Mouse (Mus musculus): ENCODE results near the gene Abl2. TPM values are rescaled to one million over a fixed set of nuclear protein-coding genes. Genes with fewer than 3 reads are reported as not detected.

Gene Abl2
- polyA plus RNA-seq, 1 experiment from 2014 or later: 6.2 TPM

GRCm38 (mm10) chr1:156641808-156642207 is 83.2 kb downstream of the Abl2 start:
- no peaks in the 10 kb centered on the region; the same call in 1 of the 2 replicates for H3K27me3 ChIP-seq
- ATAC-seq (ENCODE audit: low FRiP score, low read depth): no peak
- H3K4me2 ChIP-seq (replicated peaks): no peak overlapping the region
- peaks cover 15% of the 10 kb centered on the region for H3K4me1 ChIP-seq
- H3K27ac ChIP-seq (replicated peaks): no peak overlapping the region
- H3K9me3 ChIP-seq: no peaks in the 10 kb centered on the region
- H3K4me3 ChIP-seq: no peak overlapping the region
- H3K9ac ChIP-seq (replicated peaks): no peak overlapping the region
- WGBS: 89% methylated on average over 10 of the region's 10 CpGs
- peaks cover 39% of the 10 kb centered on the region for H3K36me3 ChIP-seq

- ATAC-seq (ENCODE audit: low FRiP score, low read depth): no peak
Measured at GRCm38 (mm10) chr1:156642813-156643212, 84.2 kb downstream of the Abl2 start.

GRCm38 (mm10) chr1:156644061-156644460 is 85.5 kb downstream of the Abl2 start:
- Histone ChIP-seq H3K9ac (replicated peaks) (no peak overlapping the region), H3K4me2 (replicated peaks) (no peak overlapping the region), H3K36me3 (peaks cover 36% of the 10 kb centered on the region), H3K27ac (replicated peaks) (no peak overlapping the region), H3K9me3 (no peaks in the 10 kb centered on the region), H3K4me3 (no peak overlapping the region), H3K4me1 (peaks cover 15% of the 10 kb centered on the region), H3K27me3 (no peaks in the 10 kb centered on the region; the same call in 1 of the 2 replicates)
- no peak for ATAC-seq (ENCODE audit: low FRiP score, low read depth)
- WGBS: 28% methylated on average over 10 of the region's 10 CpGs

More at GRCm38 (mm10) chr1:156642813-156643212, 84.2 kb downstream of the Abl2 start:
- no peak overlapping the region for H3K4me2 ChIP-seq (replicated peaks)
- peaks cover 15% of the 10 kb centered on the region for H3K4me1 ChIP-seq
- H3K9me3 ChIP-seq: no peaks in the 10 kb centered on the region
- H3K36me3 ChIP-seq: peaks cover 36% of the 10 kb centered on the region
- H3K4me3 ChIP-seq: no peak overlapping the region
- H3K27ac ChIP-seq (replicated peaks): no peak overlapping the region
- 62% methylated on average over 12 of the region's 12 CpGs for WGBS
- no peaks in the 10 kb centered on the region; the same call in 1 of the 2 replicates for H3K27me3 ChIP-seq
- H3K9ac ChIP-seq (replicated peaks): no peak overlapping the region

- Histone ChIP-seq H3K4me1 (peaks cover 15% of the 10 kb centered on the region), H3K4me2 (replicated peaks) (no peak overlapping the region), H3K4me3 (no peak overlapping the region), H3K27me3 (no peaks in the 10 kb centered on the region; the same call in 1 of the 2 replicates), H3K9me3 (no peaks in the 10 kb centered on the region), H3K27ac (replicated peaks) (no peak overlapping the region), H3K9ac (replicated peaks) (no peak overlapping the region), H3K36me3 (peaks cover 41% of the 10 kb centered on the region)
- 73% methylated on average over 13 of the region's 13 CpGs for WGBS
- ATAC-seq (ENCODE audit: low FRiP score, low read depth): no peak
Measured at GRCm38 (mm10) chr1:156644780-156645523, 86.4 kb downstream of the Abl2 start.

- ATAC-seq (ENCODE audit: low FRiP score, low read depth): no peak
- H3K4me1 ChIP-seq: peaks cover 15% of the 10 kb centered on the region
- H3K9ac ChIP-seq (replicated peaks): no peak overlapping the region
- WGBS: 90% methylated on average over 4 of the region's 4 CpGs
- H3K9me3 ChIP-seq: no peaks in the 10 kb centered on the region
- H3K4me2 ChIP-seq (replicated peaks): no peak overlapping the region
- no peak overlapping the region for H3K27ac ChIP-seq (replicated peaks)
- H3K4me3 ChIP-seq: no peak overlapping the region
- peaks cover 31% of the 10 kb centered on the region for H3K36me3 ChIP-seq
- no peaks in the 10 kb centered on the region; the same call in 1 of the 2 replicates for H3K27me3 ChIP-seq
Measured at GRCm38 (mm10) chr1:156645971-156646370, 87.4 kb downstream of the Abl2 start.

GRCm38 (mm10) chr1:156648705-156649104 is 90.1 kb downstream of the Abl2 start:
- no peaks in the 10 kb centered on the region for H3K27me3 ChIP-seq
- no peak overlapping the region for H3K27ac ChIP-seq (replicated peaks)
- no peak overlapping the region for H3K9ac ChIP-seq (replicated peaks)
- H3K36me3 ChIP-seq: peaks cover 6% of the 10 kb centered on the region; the same call in 1 of the 2 replicates
- no peak overlapping the region for H3K4me3 ChIP-seq
- ATAC-seq (ENCODE audit: low FRiP score, low read depth): no peak
- no peak overlapping the region for H3K4me2 ChIP-seq (replicated peaks)
- peaks cover 12% of the 10 kb centered on the region for H3K4me1 ChIP-seq
- no peaks in the 10 kb centered on the region for H3K9me3 ChIP-seq
- WGBS: 36% methylated on average over 2 of the region's 2 CpGs

- H3K4me3 ChIP-seq: no peak overlapping the region
- H3K4me2 ChIP-seq (replicated peaks): no peak overlapping the region
- no peaks in the 10 kb centered on the region for H3K9me3 ChIP-seq
- H3K4me1 ChIP-seq: no peaks in the 10 kb centered on the region
- no peaks in the 10 kb centered on the region for H3K27me3 ChIP-seq
- no peak for ATAC-seq (ENCODE audit: low FRiP score, low read depth)
- H3K36me3 ChIP-seq: peaks cover 6% of the 10 kb centered on the region; the same call in 1 of the 2 replicates
- no peak overlapping the region for H3K27ac ChIP-seq (replicated peaks)
- WGBS: 79% methylated on average over 9 of the region's 9 CpGs
- no peak overlapping the region for H3K9ac ChIP-seq (replicated peaks)
Measured at GRCm38 (mm10) chr1:156650631-156651030, 92.0 kb downstream of the Abl2 start.

GRCm38 (mm10) chr1:156652189-156652822 is 93.7 kb downstream of the Abl2 start:
- Histone ChIP-seq H3K36me3 (peaks cover 6% of the 10 kb centered on the region; the same call in 1 of the 2 replicates), H3K27ac (replicated peaks) (no peak overlapping the region), H3K9ac (replicated peaks) (no peak overlapping the region), H3K4me3 (no peak overlapping the region), H3K9me3 (no peaks in the 10 kb centered on the region), H3K4me1 (no peaks in the 10 kb centered on the region), H3K4me2 (replicated peaks) (no peak overlapping the region), H3K27me3 (no peaks in the 10 kb centered on the region)
- no peak for ATAC-seq (ENCODE audit: low FRiP score, low read depth)
- 72% methylated on average over 6 of the region's 6 CpGs for WGBS

- ATAC-seq (ENCODE audit: low FRiP score, low read depth): no peak
- WGBS: 81% methylated on average over 13 of the region's 13 CpGs
Measured at GRCm38 (mm10) chr1:156654735-156655530, 96.3 kb downstream of the Abl2 start.

GRCm38 (mm10) chr1:156657523-156657922 is 98.9 kb downstream of the Abl2 start:
- no peak overlapping the region for H3K4me3 ChIP-seq
- no peak for ATAC-seq (ENCODE audit: low FRiP score, low read depth)
- no peaks in the 10 kb centered on the region for H3K9me3 ChIP-seq
- no peak overlapping the region for H3K9ac ChIP-seq (replicated peaks)
- H3K4me2 ChIP-seq (replicated peaks): no peak overlapping the region
- no peaks in the 10 kb centered on the region for H3K27me3 ChIP-seq
- H3K36me3 ChIP-seq: no peaks in the 10 kb centered on the region
- no peaks in the 10 kb centered on the region for H3K4me1 ChIP-seq
- 87% methylated on average over 4 of the region's 4 CpGs for WGBS
- H3K27ac ChIP-seq (replicated peaks): no peak overlapping the region

More at GRCm38 (mm10) chr1:156654735-156655530, 96.3 kb downstream of the Abl2 start:
- H3K4me1 ChIP-seq: no peaks in the 10 kb centered on the region
- H3K9me3 ChIP-seq: no peaks in the 10 kb centered on the region
- no peaks in the 10 kb centered on the region for H3K27me3 ChIP-seq
- no peak overlapping the region for H3K9ac ChIP-seq (replicated peaks)
- no peak overlapping the region for H3K4me3 ChIP-seq
- no peak overlapping the region for H3K27ac ChIP-seq (replicated peaks)
- H3K4me2 ChIP-seq (replicated peaks): no peak overlapping the region
- H3K36me3 ChIP-seq: no peaks in the 10 kb centered on the region; the same call in 1 of the 2 replicates

GRCm38 (mm10) chr1:156658676-156659075 is 100.1 kb downstream of the Abl2 start:
- H3K27me3 ChIP-seq: no peaks in the 10 kb centered on the region
- WGBS: 92% methylated on average over 5 of the region's 5 CpGs
- no peaks in the 10 kb centered on the region for H3K9me3 ChIP-seq
- no peak overlapping the region for H3K4me2 ChIP-seq (replicated peaks)
- no peak overlapping the region for H3K27ac ChIP-seq (replicated peaks)
- no peak overlapping the region for H3K4me3 ChIP-seq
- H3K9ac ChIP-seq (replicated peaks): no peak overlapping the region
- no peaks in the 10 kb centered on the region for H3K36me3 ChIP-seq
- H3K4me1 ChIP-seq: no peaks in the 10 kb centered on the region
- no peak for ATAC-seq (ENCODE audit: low FRiP score, low read depth)
